Mouse (Mus musculus): Measurements from ENCODE around the gene Ctdnep1.
"Not testable (repeated sequence)": the region's sequence is repeated elsewhere in the genome, so short reads cannot be mapped to it uniquely, and the experiment has no call there.

Gene Ctdnep1

DNA sequence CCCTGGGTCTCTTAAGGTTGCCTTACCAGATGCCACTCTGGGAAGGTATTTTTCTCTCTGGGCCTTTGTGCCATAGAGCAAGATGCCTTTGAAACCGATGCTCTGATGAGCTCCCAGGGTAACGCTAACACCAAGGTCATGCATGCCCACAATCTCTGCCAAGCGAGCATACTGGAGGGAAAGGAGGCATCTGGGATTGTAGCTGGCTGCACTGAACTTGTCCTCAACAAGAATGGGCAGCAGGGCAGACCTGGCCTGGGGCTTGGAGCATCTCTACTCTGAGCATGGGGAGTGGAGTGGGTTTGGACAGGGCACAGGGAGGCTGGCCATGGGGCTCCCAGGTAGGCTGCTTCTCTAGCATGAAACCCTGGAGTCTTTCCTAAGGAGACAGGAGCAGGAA lies 32.5 kb downstream of the Ctdnep1 start:
- peak in 1 of 2 experiments; percentile 9 for DNase-seq

DNA sequence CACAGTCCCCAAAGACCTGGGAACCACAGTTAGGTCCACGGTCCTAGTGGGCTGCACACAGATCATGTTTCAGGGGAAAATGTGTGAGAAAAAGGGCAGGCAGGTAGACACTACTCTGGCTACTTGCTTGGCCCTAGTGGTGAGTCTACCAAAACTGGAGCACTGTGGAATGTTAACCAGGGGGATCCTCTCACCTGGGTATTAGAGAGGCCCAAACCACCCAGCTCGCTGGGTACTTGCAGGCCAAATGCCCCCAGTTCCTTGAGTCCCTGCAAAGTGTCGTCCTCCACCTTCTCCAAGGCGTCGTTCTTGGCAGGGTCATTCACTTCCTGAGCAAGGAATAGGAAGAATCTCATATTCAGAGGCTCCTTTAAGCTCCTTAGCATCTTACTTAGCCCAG lies 33.1 kb downstream of the Ctdnep1 start:
- DNase-seq: no peak

DNA sequence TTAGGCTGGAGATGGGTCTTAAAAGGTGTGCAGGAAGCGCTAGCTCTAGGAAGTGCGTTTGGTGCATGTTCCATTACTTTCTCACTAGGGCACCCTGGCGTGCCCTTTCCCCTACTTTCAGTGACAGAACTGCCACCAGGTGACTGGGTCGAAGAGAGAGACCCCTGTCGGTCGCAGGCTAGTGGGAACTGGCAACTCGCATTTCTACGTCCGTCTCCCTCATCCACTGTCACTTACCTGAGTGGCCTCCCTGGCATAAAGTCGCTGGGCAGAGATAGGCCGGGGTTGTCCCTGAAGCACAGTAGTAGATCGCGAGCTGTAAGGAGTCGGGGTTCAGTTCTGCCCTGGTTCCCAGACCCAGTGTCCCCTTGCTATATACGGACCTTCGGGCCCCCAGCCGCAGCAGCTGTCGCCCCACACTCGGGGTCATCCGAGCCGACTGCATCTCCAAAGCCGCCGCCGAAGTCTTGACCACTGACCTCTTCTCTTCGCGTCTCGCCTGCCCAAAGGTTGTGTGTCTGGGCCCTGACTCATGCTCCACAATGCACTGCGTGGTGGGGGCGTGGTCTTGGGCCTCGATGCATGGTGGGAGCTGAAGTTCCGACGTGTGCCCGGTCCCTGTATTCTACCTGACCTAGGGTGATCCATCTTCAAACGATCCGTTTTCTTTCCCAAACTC lies 34.1 kb downstream of the Ctdnep1 start, which contains the start of gene Acadvl:
Gene Acadvl (minus strand): TSS at position 532 of the 679 bp plus-strand sequence.
- peak; percentile 91 to 92 for DNase-seq

DNA sequence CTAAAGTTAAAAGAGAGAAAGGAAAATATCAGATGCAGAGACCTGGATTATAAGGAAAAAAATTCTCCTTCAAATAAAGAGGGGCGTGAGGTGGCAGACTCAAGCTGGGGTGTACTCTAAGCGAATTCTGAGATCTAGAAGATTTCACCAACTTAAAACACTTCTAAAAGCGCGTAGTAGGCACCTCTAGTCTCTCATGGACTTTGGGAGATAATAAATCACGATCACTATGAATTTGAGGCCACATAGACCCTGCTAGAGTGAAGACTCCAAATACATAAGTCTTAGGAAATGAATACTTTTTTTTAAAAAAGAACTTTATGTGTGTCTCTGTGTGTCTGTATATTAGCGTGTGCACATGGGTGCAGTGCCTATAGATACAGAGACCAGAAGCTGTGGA lies 34.7 kb downstream of the Ctdnep1 start:
- no peak for DNase-seq

DNA sequence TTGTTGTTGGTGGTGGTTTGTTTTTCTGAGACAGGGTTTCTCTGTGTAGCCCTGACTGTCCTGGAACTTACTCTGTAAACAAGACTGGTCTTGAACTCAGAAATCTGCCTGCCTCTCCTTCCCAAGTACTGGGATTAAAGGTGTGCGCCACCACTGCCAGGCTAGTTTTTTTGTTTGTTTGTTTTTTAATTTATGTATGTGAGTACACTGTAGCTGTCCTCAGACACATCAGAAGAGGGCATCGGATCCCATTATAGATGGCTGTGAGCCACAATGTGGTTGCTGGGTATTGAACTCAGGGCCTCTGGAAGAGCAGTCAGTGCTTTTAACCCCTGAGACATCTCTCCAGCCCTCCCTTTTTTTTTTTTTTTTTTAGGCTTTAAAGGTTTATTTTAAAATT lies 35.2 kb downstream of the Ctdnep1 start:
- not testable (repeated sequence) for DNase-seq

DNA sequence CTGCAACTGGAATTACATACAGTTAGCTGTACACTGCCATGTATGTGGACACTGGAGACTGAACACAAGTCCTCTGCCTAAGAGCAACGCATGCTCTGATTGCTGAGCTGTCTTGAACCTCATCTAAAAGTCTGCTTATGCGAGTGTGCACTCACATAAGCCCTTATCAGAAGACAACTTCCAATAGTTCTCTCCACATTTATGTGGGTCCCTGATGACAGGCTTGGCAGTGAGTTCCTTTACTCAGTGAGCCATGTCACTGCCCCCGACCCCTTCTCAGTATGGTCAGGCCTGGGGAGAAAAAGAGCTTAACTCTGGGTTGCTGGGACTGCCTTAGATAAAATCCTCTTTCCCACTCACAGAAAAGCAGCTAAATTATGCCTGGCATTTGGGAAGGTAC lies 35.7 kb downstream of the Ctdnep1 start, which contains the start of gene Dlg4:
Gene Dlg4 (plus strand): TSS at position 274 of the 400 bp plus-strand sequence.
- no peak for DNase-seq

DNA sequence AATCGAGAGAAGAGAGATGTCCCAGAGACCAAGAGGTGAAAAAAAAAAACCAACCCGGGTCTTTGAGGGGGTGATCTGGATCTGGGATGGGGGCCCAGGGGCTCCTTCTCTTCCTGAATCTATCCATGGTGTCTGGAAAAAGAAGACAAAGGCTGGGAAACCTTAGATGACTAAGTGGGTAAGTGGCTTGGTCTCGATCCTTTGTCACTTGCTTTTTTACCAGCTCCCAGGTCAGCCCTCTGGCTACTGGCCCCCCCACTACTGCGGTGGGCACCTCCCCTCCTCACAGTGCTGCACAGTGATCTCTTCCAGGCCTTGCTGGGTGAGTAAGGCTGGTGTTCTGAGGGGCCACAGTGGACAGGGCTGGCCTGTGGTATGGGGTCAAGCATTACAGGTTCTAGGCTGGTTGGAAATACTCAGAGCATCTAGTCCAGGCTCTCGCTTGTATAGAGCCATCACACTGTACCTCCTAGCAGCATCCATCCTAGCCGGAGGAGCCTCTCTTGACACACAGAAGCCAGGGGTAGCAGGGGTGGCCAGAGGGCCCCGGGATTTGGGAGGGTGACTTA lies 36.3 kb downstream of the Ctdnep1 start:
- peak in 1 of 2 experiments; percentile 22 for DNase-seq

DNA sequence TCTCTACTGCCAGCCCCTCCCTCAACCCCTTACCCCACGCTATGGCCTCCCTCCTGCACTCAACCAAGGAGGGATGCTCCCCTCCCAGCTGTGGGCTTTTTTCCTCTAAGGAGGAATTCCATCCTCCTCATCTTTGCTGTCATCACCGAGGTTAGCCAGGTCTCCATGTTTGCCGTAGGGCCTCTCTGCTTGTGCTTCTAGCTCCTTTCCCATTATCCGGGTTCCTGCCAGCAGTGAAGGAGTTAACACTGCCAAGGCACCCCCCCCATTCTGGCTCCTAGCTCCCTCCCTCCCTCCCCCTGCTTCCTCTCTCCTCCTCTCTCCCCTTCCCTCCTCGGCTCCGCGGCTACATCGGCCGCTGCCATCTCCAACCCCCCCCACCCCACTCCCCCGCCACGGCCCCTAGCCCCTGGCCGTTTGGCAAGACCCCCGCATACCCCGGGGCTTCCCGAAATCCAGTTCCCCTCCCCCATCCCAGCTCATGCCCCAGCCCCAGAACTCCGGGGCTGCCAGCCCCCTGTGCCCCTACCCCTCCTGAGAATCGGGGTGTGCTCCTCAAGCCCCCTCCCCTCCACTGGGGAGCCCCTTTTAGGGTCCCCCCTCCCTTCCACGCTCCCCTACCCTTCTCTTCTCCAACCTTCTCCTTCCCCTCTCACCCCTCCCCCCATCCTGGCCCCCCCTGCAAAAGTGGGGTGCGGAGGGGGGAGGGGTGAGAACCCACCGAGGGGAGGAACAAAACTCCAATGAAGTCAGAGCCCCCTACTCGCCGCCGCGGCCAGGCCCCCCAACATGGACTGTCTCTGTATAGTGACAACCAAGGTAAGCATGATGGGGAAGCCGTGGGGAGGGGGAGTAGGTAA lies 37.4 kb downstream of the Ctdnep1 start:
- DNase-seq: peak; percentile 88 to 93

DNA sequence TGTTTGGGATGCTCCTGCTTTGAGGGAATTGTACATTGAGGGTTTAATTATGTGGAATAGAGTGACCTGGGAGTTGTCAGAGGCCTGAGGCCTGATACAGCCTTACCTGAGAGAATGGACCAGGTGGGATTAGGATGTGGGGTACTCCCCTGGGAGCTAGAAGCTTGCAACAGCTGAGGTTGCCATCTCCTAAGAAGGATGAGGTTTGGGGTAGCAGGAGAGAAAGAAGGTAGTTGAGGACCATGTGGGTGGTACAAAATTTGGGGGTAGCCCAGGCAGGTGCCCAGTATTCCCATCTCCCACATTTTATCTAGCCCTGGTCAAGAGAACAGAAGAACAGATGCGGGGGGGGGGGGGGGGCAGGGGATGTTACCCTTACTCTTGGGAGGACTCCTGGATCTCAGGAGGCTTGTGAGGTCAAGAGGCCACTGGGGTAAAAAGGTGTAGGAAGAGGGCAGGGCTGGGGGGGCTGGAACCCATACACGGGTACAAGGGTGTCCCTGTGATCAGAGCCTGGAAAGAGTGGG lies 38.6 kb downstream of the Ctdnep1 start:
- peak in 1 of 2 experiments; percentile 4 for DNase-seq

DNA sequence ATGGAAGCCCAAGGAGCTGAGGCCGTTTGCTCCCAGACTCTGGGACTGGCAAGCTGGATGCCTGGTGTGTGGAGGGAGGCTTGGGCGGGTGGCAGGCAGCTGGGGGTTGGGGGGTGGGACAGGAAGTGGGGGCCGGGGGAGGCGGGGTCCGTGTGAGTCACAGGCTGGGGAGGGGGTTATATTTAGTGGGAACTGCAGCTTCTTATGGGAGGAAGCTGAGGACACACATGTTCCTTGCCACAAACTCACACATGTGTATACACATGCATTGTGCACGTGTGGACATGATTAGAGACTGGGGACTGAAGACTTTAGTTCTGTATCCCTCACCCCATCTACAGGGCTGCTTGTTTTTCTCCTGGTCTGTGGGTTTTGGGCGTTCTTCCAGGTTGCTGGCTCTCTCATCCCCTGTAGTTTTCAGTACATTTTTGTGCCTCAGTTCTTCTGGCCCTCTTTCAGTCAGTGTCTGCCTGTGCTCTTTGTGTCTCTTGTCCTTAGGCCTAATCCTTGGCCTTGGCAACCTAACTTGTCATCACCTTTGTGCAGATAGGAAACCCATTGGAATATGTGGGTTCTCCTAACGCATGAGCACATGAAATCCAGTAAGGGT lies 39.2 kb downstream of the Ctdnep1 start:
- DNase-seq: peak in 1 of 2 experiments; percentile 54

DNA sequence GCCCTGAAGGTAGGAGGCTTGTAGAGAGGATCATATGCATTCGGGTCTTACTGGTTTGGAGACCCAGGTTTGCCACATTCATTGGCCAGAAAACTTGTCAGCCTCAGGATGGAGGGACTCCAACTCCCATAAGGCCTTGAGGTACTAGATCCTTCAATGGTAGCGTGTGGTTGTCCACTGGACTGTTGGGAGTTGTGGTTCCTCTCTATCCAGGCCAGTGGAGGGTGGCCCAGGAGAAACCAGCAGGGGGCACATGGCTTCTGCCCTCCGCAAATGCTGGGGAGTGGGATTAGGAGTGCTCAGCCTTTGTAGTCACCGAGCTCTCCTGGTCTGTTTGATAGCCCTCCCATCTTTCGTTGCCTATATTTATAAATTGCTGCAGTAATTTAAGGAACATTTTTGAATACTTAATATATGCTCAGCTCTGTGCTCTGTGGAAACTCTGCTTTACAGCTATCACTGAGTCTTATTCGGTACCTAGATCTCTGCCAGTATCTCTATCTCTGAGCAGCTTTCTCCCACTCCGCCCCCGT lies 39.8 kb downstream of the Ctdnep1 start:
- peak; percentile 84 to 86 for DNase-seq

DNA sequence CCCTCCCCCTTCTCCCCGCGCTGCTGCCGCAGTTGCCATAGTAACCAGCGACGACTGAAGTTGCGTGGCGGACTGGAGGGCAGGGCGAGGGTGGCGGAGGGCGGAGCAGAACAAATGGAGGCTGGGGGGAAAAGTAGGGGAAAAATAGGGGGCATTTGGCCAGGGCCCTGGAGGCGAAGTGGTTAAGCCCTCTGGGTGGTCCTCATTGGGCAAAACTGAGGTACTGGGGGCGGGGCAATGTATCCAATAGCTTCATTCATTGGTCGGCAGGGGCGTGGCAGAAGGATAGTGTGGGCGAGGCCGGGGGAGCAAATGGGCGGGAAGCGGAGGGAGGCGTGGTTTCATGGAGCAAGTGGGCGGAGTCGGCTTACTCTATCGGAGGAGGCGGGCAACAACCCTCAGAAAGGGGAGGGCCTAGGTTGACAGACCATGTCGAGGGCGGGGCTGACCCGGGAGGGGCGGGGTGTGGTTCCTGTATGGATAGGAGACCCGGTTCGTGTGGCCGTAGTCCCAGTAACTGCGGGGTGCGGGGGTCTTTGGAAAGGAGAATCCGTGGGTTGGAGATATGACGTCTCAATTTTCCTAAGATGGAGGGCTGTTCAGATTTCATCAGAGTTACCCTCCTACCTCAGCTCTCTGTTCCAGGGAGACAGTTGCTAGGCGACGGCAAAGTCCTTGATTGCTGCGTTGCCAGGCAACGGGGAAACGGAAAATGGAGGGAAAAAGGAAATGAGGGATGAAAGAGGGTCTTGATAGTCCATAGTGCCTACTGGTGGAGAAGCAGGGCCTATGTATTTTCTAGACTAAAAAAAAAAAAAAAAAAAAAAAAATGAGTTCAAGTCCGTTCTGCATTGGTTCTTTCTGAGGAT lies 40.5 kb downstream of the Ctdnep1 start:
- peak; percentile 96 to 98 for DNase-seq

DNA sequence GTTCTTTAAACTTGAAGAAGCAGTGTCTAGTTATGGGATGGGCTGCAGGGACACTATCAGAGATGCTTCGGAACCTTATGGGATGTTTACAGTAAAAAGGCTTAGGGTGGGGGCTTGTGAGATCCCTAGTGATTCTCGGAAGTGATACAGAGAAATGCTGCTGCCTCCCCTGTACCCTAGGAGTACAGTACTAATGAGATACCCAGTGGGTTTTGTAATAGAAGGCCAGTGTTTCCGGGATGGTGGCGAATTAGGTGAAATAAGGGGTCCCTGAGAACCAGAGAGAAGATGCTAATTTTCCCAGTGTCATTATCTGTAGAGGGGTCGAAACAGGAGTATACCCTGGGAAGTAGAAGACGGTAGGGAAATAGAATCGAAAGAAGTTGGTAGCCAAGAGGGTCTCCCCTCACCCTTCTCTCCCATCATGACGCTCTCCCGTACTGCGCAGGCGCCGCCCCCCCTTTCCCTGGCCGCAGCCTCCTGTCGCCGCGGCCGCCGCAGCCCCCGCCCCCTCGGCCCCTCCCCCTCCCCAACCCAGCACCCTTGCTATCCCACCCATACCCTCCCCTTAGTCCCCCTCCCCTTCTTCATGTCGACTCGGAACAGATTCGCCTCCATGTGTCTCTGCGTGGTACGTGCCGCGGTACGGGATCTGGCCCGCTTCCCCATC lies 42.7 kb downstream of the Ctdnep1 start:
- DNase-seq: peak; percentile 55 to 70

DNA sequence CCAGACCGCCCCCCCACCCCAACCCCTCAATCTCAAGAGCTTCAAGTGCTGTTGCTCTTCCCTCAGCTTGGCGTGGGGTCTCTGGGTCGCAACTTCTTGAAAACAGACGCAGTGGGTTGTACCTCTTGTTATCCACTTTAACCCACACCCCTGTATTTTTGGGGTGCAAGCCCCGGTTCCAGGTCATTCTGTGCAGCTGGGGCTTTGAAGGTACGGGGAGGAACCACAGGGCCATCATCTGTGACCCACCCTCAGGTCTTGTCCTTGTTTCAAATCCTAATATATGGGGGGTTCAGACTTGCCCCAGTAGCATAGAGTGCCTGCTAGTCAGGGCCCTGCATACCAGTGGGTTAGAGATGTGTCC lies 43.2 kb downstream of the Ctdnep1 start:
- DNase-seq: peak in 1 of 2 experiments; percentile 7

DNA sequence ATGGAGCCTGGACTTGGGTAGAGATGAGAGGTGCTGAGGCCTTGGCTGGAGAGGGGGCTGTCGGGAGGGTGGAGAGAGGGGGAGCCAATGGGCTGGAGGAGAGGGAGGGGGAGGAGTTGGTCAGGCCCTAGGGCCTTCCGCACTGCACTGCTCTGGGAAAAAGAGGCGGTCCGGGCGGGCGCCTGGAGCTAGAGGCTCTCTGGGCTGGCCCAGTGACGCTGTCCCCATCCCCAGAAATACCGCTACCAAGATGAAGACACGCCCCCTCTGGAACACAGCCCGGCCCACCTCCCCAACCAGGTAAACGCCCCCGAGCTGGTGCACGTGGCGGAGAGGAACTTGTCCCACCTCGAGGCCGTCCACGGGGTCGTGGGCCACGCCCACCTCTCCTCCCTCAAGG lies 45.7 kb downstream of the Ctdnep1 start:
- DNase-seq: peak in 1 of 2 experiments; percentile 64

DNA sequence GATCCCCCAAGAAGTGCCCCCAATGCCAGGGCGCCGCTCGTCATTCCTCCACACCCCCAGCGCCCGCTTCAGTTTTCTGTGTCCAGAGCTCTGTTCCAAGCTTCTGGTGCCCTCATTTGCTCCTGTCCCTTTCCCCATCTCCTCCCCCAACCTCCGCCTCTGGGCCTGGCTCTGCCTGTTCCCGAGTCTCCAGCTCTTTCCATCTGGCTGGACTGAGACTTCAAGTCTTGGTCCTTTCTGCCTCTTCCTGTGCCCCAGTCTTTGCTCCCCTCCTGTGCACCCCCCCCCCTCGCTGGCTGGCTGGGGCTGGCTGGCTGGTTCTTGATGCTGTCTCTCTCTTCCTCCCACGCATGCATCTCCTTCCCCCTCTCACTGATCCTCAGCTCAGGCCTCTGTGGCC lies 46.4 kb downstream of the Ctdnep1 start:
- DNase-seq: peak; percentile 52 to 65

DNA sequence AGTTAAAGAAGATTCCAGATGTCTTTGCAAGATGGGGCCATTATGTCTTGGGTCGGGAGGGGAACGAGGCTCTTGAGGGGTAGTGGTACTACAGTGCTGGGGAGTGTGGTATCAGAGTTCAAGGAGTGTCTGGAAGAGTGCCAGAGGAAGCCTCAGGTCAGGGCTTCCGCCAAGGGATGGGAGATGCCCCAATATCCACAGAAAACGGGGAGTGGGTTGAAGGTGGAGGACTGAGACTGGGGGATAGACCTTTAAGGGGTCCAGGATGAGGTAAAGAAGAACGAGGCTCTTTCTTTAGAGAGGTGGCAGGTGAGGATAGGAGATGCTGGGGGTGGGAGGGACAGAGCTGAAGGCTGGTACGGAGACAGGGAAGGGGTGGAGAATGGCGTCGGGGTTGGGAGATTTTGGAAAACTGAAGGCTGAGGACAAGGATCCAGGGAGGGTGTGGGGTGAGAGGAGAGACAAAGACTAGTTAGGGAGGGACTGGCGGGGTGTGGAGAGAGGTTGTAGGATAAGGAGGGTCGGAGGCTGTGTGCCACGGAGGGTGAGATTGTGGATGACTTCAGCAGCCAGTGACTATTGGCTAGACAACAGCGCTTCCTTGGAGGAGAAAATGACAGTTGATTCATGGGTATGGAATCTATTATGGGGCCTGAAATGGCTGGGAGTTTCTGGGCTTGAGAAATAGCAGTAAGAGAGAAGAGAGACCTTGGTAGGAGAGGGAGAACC lies 47.6 kb downstream of the Ctdnep1 start:
- DNase-seq: peak in 1 of 2 experiments; percentile 41

DNA sequence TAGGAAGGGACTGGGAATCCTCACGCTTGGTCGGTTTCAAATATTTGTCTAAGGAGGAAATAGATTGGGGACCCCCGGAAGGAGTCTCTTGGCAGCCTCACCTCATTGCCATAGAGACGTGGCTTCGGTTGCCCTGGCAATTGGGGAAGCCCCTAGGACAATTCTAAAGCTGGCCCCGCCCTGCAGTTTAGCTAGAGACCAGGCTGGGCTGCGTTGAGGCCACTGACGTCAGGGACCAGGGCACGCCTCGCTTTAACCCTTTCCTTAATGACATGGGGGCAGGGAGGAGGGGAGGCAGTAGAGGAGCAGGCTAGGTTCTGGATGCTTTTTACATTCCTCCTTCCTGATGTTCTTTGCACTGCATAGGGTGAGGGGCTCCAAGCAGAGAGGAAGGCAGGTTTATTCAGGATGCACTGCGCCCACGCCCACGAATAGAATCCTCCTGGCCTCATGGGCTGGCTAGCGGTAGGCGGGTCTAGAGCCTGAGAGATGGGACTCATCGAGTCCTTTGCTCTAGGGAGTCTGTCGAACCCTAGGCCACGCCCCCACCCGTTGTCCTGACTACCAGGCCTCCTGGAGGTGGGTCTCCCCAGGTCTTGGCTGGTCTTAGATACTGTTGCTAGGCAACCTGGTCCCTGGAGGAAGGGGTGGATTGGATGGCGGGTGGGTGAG lies 48.3 kb downstream of the Ctdnep1 start:
- peak; percentile 83 to 86 for DNase-seq

DNA sequence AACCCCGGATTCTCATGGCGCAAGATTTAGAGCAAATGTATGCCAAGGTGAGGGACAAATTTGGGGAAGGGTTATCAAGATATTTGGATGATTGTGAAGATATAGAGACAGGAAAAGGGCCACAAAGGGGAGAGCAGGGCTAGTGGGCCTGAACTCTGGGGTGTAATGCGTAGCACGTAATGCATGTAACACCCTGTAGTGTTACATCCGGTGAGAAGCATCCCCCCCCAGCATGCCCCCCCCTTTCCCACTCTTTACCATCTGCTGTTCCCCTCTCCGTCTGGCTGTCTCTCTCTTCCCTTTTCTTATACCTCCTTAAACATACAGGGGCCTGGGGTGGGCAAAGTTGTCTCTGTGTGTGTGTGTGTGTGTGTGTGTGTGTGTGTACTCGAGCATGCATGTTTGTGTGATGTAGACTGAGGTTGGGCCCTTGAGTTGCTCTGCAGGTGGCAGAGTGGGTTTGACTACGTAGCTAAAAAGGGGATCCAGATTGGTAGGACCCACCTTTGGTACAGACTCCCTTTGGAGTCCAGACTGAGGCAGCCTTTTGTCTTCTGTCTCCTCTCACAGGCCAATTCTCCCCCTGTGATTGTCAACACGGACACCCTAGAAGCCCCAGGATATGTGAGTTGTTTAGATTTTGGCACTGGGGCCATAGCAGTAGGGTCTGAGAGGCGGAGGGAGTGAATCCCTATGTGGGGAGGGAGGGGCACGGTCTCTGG lies 49.0 kb downstream of the Ctdnep1 start:
- DNase-seq: peak in 1 of 2 experiments; percentile 24
